In the genomic region with DNA sequence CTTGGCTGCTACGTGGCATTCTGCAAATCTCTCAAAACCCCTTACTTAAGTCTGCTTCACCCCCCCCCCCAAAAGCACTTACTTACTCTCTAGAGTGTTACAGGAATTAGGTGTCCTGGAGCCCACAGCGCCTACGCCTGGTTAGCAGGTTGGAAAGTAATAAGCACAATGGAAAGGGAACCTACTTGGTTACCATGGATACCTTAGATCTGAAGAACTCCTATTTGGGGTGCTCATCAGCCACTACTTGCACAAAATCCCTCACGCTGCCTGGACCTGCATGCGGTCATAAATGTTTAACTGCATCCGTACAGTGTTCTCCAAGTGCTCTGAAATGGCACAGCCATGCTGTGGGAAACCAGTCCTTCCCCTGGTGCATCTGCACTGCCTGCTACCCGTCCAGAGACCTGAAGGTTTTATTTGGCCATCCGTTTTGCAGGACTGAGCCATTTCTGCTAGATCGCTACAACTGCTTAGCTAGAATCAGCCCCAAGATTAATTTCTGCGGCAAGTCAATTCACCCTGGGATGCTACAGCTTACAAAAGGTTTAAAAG, we compare ENCODE assay signal across 28 mouse cellular contexts. TPM values are rescaled to one million over a fixed set of nuclear protein-coding genes. Genes with fewer than 3 reads are reported as not detected.
DNase-seq lines count a peak whose midpoint lies in the region; ATAC-seq and TF ChIP-seq lines count a peak whose summit lies in the region.
"Had no signal": no experiment of that assay in that cellular context is flagged by ENCODE, and none has a peak within 500 bp of the region (broad histone marks: within the 10 kb centered on the region; RNA-seq: fewer than 3 reads in every experiment).

No protein-coding gene starts in this region.

- H3K4me1 ChIP-seq in forebrain, postnatal 0 days (ENCODE audit: insufficient read depth), result no peaks in the 10 kb centered on the region
- peaks cover 2% of the 10 kb centered on the region; the same call in 1 of the 2 replicates for H3K4me1 ChIP-seq in forebrain, embryonic 14.5 days (ENCODE audit: control insufficient read depth, insufficient read depth, low read length)
- 0 out of 2 replicates have a peak, but pooled peaks cover 6% of the 10 kb centered on the region for H3K4me1 ChIP-seq in hindbrain, postnatal 0 days (ENCODE audit: insufficient read depth, low read length)
- H3K4me1 ChIP-seq in hindbrain, embryonic 10.5 days (replicated peaks), result peaks cover 18% of the 10 kb centered on the region
- H3K4me1 ChIP-seq in limb, embryonic 12.5 days (replicated peaks), result peaks cover 44% of the 10 kb centered on the region
- H3K4me1 ChIP-seq: liver, embryonic 12.5 days had no signal

- H3K27ac ChIP-seq in forebrain, postnatal 0 days (ENCODE audit: low read depth, low read length), result no peak overlapping the region
- no peak overlapping the region for H3K27ac ChIP-seq in forebrain, embryonic 14.5 days (ENCODE audit: low read depth, low read length)
- 0 out of 2 replicates have a peak overlapping the region, but pooled peaks have one; percentile 20 for H3K27ac ChIP-seq in hindbrain, postnatal 0 days
- no peak overlapping the region for H3K27ac ChIP-seq in hindbrain, embryonic 10.5 days
- peak overlapping the region; percentile 9; the same call in 1 of the 2 replicates for H3K27ac ChIP-seq in limb, embryonic 12.5 days
- H3K27ac ChIP-seq: heart, embryonic 10.5 days; liver, embryonic 12.5 days; midbrain, embryonic 13.5 days had no signal

- no peaks in the 10 kb centered on the region for H3K9me3 ChIP-seq in forebrain, postnatal 0 days (ENCODE audit: low read length)
- H3K9me3 ChIP-seq in forebrain, embryonic 14.5 days (replicated peaks; ENCODE audit: control insufficient read depth, low read length), result no peaks in the 10 kb centered on the region
- no peaks in the 10 kb centered on the region for H3K9me3 ChIP-seq in hindbrain, postnatal 0 days (ENCODE audit: low read length)
- no peaks in the 10 kb centered on the region for H3K9me3 ChIP-seq in hindbrain, embryonic 10.5 days
- H3K9me3 ChIP-seq in limb, embryonic 12.5 days, result no peaks in the 10 kb centered on the region
- H3K9me3 ChIP-seq: heart, embryonic 10.5 days; liver, embryonic 12.5 days; midbrain, embryonic 13.5 days had no signal

- no peaks in the 10 kb centered on the region for H3K27me3 ChIP-seq in forebrain, postnatal 0 days (ENCODE audit: insufficient read depth, low read length)
- no peaks in the 10 kb centered on the region for H3K27me3 ChIP-seq in forebrain, embryonic 14.5 days (replicated peaks; ENCODE audit: control insufficient read depth, insufficient read depth, low read length)
- no peaks in the 10 kb centered on the region for H3K27me3 ChIP-seq in hindbrain, postnatal 0 days (ENCODE audit: insufficient read depth, low read length)
- H3K27me3 ChIP-seq in hindbrain, embryonic 10.5 days (ENCODE audit: insufficient read depth, poor library complexity, severe bottlenecking), result no peaks in the 10 kb centered on the region
- H3K27me3 ChIP-seq in limb, embryonic 12.5 days, result no peaks in the 10 kb centered on the region
- H3K27me3 ChIP-seq: CH12.LX; liver, embryonic 12.5 days; midbrain, embryonic 13.5 days had no signal

- no peak for DNase-seq in forebrain, postnatal 0 days
- DNase-seq in forebrain, embryonic 14.5 days (ENCODE audit: low spot score), result no peak
- DNase-seq in hindbrain, postnatal 0 days (ENCODE audit: low spot score), result peak; percentile 16
- DNase-seq in hindbrain, embryonic 10.5 days (ENCODE audit: low spot score), result no peak
- DNase-seq in brain, adult 2 months (ENCODE audit: low read depth, low spot score), result peak; percentile 19
- DNase-seq in cerebellum, postnatal 10 days, result no peak
- DNase-seq in cerebellum, adult 18-20 months, result no peak
- DNase-seq: adrenal gland, adult 8-10 months; cerebellum, adult 11-12 months; cerebellum, postnatal 14 days; gastrocnemius, postnatal 14 days; heart, postnatal 36 days; kidney, adult 18-20 months; kidney, postnatal 10 days; layer of hippocampus, postnatal 36 days; left cerebral cortex, postnatal 4 days; liver, postnatal 0 days; lung, postnatal 36 days; right cerebral cortex, postnatal 25 days; thymus, postnatal 25 days had no signal

- ATAC-seq in forebrain, postnatal 0 days, result peak; percentile 43
- no peak for ATAC-seq in forebrain, embryonic 14.5 days
- ATAC-seq in hindbrain, postnatal 0 days, result peak; percentile 49; the same call in 1 of the 2 replicates
- ATAC-seq in limb, embryonic 12.5 days (ENCODE audit: insufficient number of reproducible peaks, insufficient read depth, low FRiP score, low TSS enrichment, low read depth), result no peak
- ATAC-seq: inflammation-experienced regulatory T-cells, adult 6 months; midbrain, embryonic 13.5 days had no signal

- no peak overlapping the region for H3K4me3 ChIP-seq in forebrain, postnatal 0 days (ENCODE audit: low read depth, low read length)
- no peak overlapping the region for H3K4me3 ChIP-seq in forebrain, embryonic 14.5 days (ENCODE audit: low read depth, low read length)
- no peak overlapping the region for H3K4me3 ChIP-seq in hindbrain, postnatal 0 days (ENCODE audit: low read length)
- H3K4me3 ChIP-seq in hindbrain, embryonic 10.5 days, result no peak overlapping the region
- no peak overlapping the region for H3K4me3 ChIP-seq in limb, embryonic 12.5 days (replicated peaks)
- H3K4me3 ChIP-seq: erythroblast, embryonic 14.5 days; heart, embryonic 10.5 days; liver, embryonic 12.5 days; midbrain, embryonic 13.5 days; myocyte had no signal

- no peak overlapping the region for H3K4me2 ChIP-seq in forebrain, postnatal 0 days (ENCODE audit: low read depth)
- no peak overlapping the region for H3K4me2 ChIP-seq in forebrain, embryonic 14.5 days (ENCODE audit: low read length)
- H3K4me2 ChIP-seq in hindbrain, postnatal 0 days (ENCODE audit: low read depth, low read length), result no peak overlapping the region
- no peak overlapping the region for H3K4me2 ChIP-seq in limb, embryonic 12.5 days
- H3K4me2 ChIP-seq: liver, embryonic 12.5 days; midbrain, embryonic 13.5 days had no signal

- no peak overlapping the region for H3K9ac ChIP-seq in forebrain, postnatal 0 days
- H3K9ac ChIP-seq in forebrain, embryonic 14.5 days (ENCODE audit: low read length), result no peak overlapping the region
- no peak overlapping the region for H3K9ac ChIP-seq in hindbrain, postnatal 0 days (replicated peaks; ENCODE audit: low read length)
- no peak overlapping the region for H3K9ac ChIP-seq in limb, embryonic 12.5 days (replicated peaks)
- H3K9ac ChIP-seq: liver, embryonic 12.5 days; liver, postnatal 0 days; midbrain, embryonic 13.5 days had no signal

- TF ChIP-seq CTCF in forebrain, postnatal 0 days (IDR thresholded peaks at IDR 0.05; ENCODE audit: low read depth), result no peak
- TF ChIP-seq CTCF in hindbrain, postnatal 0 days (IDR thresholded peaks at IDR 0.05; ENCODE audit: low read depth), result no peak

- no peaks in the 10 kb centered on the region for H3K36me3 ChIP-seq in forebrain, postnatal 0 days (ENCODE audit: insufficient read depth)
- H3K36me3 ChIP-seq in forebrain, embryonic 14.5 days (ENCODE audit: control insufficient read depth, insufficient read depth, low read length), result no peaks in the 10 kb centered on the region
- no peaks in the 10 kb centered on the region for H3K36me3 ChIP-seq in hindbrain, postnatal 0 days (ENCODE audit: insufficient read depth, low read length)
- peaks cover 72% of the 10 kb centered on the region for H3K36me3 ChIP-seq in hindbrain, embryonic 10.5 days
- H3K36me3 ChIP-seq in limb, embryonic 12.5 days, result peaks cover 53% of the 10 kb centered on the region
- H3K36me3 ChIP-seq: midbrain, embryonic 13.5 days had no signal

- 60% methylated on average over 10 of the region's 10 CpGs for WGBS in forebrain, postnatal 0 days
- WGBS in forebrain, embryonic 14.5 days, result 54% methylated on average over 10 of the region's 10 CpGs
- 61% methylated on average over 10 of the region's 10 CpGs for WGBS in hindbrain, postnatal 0 days
- WGBS in hindbrain, embryonic 10.5 days, result 87% methylated on average over 10 of the region's 10 CpGs
- 40% methylated on average over 10 of the region's 10 CpGs for WGBS in limb, embryonic 12.5 days

RNA-seq across cellular contexts. Expression of a gene that starts 32.4 kb away (rescaled TPM):
- total RNA-seq in forebrain, postnatal 0 days (2014; rRNA removed), result 0.15 and 0.52 TPM in 2 replicates
- 0.13 and 0.24 TPM in 2 replicates for polyA plus RNA-seq in forebrain, postnatal 0 days (2015; fragmentation: Nextera tagmentation; extraction: Ambion mirVana)
- polyA plus RNA-seq in forebrain, embryonic 14.5 days (2014; fragmentation: Nextera tagmentation; extraction: Ambion mirVana), result 1.5 and 2.6 TPM in 2 replicates
- total RNA-seq in hindbrain, postnatal 0 days (2014; rRNA removed), result 1.2 and 1.5 TPM in 2 replicates
- polyA plus RNA-seq in hindbrain, postnatal 0 days (2015; fragmentation: Nextera tagmentation; extraction: Ambion mirVana), result 0.98 and 1.5 TPM in 2 replicates
- polyA plus RNA-seq in hindbrain, embryonic 10.5 days (2016; fragmentation: Nextera tagmentation; extraction: Ambion mirVana), result 30.6 and 49.7 TPM in 2 replicates
- 128 and 132 TPM in 2 replicates for polyA plus RNA-seq in limb, embryonic 12.5 days (2016; fragmentation: Nextera tagmentation; extraction: Ambion mirVana)
- total RNA-seq: CH12.LX; heart, postnatal 36 days had no signal

Comparison
In these comparisons a context has a peak if more than half of its experiments do, and no peak if none do; other contexts are left out.
1. ATAC-seq: peak in forebrain, postnatal 0 days (single experiment) and hindbrain, postnatal 0 days (single experiment); none in forebrain, embryonic 14.5 days (single experiment) and limb, embryonic 12.5 days (single experiment).
2. DNase-seq: peak in hindbrain, postnatal 0 days (single experiment) and brain, adult 2 months (single experiment); none in forebrain, postnatal 0 days (single experiment), forebrain, embryonic 14.5 days (single experiment), hindbrain, embryonic 10.5 days (single experiment), cerebellum, postnatal 10 days (0 of 2) and cerebellum, adult 18-20 months (0 of 2).
3. H3K27ac ChIP-seq: peak in hindbrain, postnatal 0 days (single experiment) and limb, embryonic 12.5 days (single experiment); none in forebrain, postnatal 0 days (single experiment), forebrain, embryonic 14.5 days (single experiment) and hindbrain, embryonic 10.5 days (single experiment).